Mouse (Mus musculus): ENCODE results near the gene Nxn. TPM values are rescaled to one million over a fixed set of nuclear protein-coding genes. Genes with fewer than 3 reads are reported as not detected.

The Nxn gene
- total RNA-seq, 2 experiments from 2014 or later = 26.3 to 37.3 TPM

- DNase-seq = no peak
- intact Hi-C loops (cut with DNase I) = loop anchor here (2.0 to 10.0 kb wide), 3 partner anchors 155 to 631 kb away; no protein-coding TSS in a partner anchor
Measured at GRCm38 (mm10) chr11:76405626-76406264, 6.8 kb upstream of the Nxn start.

- no peak for DNase-seq
- intact Hi-C loops (cut with DNase I) = loop anchor here (2.0 to 10.0 kb wide), 3 partner anchors 154 to 630 kb away; no protein-coding TSS in a partner anchor
Measured at GRCm38 (mm10) chr11:76405113-76405512, 6.2 kb upstream of the Nxn start.

DNA sequence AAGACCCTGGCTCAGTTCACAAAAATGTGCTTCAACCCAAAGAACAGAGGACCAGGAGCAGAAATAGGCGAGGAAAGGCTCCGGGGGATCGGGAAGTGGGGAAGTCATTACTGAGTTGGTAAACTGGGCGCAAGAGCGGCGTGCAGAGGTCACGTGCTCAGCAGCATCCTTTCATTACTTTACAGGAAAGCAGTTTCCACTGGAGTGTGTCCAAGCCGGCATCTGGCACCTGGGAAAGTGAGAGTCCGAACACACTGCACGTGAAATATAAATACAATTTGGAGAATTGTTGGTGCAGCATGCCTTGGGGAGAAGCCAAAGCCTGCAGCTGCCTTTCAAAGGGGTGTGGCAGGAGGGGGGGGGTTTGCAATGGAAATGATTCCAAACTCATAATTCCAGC lies 2.5 kb upstream of the Nxn start:
- intact Hi-C loops (cut with DNase I) = loop anchor here (10.0 kb wide), 2 partner anchors 317 to 627 kb away; no protein-coding TSS in a partner anchor
- DNase-seq = no peak

GRCm38 (mm10) chr11:76399587-76400330 lies 819 bp upstream of the Nxn start:
- no peak for DNase-seq
- intact Hi-C loops (cut with DNase I) = loop anchor here (1.0 to 10.0 kb wide), 5 partner anchors 82 to 625 kb away; no protein-coding TSS in a partner anchor

- DNase-seq = peak in 1 of 2 experiments; percentile 53
- intact Hi-C loops (cut with DNase I) = loop anchor here (5.0 kb wide), 2 partner anchors 81 to 126 kb away; no protein-coding TSS in a partner anchor
Measured at GRCm38 (mm10) chr11:76398312-76398797, 585 bp downstream of the Nxn start.

- intact Hi-C loops (cut with DNase I) = loop anchor here (5.0 kb wide), 2 partner anchors 80 to 125 kb away; no protein-coding TSS in a partner anchor
- DNase-seq = no peak
Measured at GRCm38 (mm10) chr11:76397650-76398311, 1.2 kb downstream of the Nxn start.

GRCm38 (mm10) chr11:76392996-76393395 lies 5.9 kb downstream of the Nxn start:
- intact Hi-C loops (cut with DNase I) = no loop called here
- DNase-seq = no peak

GRCm38 (mm10) chr11:76392532-76392931 lies 6.4 kb downstream of the Nxn start:
- intact Hi-C loops (cut with DNase I) = no loop called here
- no peak for DNase-seq

GRCm38 (mm10) chr11:76388711-76389110 lies 10.2 kb downstream of the Nxn start:
- no peak for DNase-seq
- intact Hi-C loops (cut with DNase I) = no loop called here

DNA sequence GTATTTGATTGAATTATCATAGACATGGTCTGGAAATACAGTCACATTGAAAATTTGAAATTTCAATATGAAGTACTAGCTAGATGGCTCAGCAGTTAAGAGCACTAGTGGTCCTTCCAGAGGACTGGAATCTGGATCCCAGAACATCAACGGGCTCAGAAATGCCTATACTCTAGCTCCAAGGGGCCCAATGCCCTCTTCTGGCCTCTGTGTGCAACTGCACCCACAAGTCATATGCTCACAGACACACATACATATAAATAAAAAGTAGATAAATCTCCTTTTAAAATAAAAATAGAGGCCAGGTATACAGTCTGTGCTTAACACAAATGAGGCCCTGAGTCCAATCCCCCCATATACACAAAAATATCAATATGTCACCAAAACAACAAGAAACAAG lies 11.8 kb downstream of the Nxn start:
- intact Hi-C loops (cut with DNase I) = no loop called here
- DNase-seq = no peak

DNA sequence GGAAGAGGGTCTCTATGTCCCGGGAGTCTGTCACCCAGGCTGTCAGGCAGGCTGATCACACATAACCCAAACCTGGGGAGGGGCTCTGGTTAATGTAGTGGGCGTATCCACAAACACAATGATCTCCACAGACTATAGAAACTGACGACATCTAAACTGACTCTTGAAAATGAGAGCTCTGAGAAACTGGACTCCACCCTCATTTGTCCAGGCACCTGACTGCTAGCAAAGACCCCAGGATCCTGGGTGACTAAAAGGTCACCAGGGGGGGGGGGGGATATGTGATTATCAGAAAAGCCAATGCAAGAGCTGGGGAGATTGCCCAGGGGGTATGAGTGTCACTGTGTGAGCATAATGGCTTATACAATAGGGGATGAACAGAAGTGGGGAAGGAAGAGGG lies 13.2 kb downstream of the Nxn start:
- no peak for DNase-seq
- intact Hi-C loops (cut with DNase I) = no loop called here

GRCm38 (mm10) chr11:76385017-76385416 lies 13.9 kb downstream of the Nxn start:
- intact Hi-C loops (cut with DNase I) = no loop called here
- no peak for DNase-seq

GRCm38 (mm10) chr11:76384307-76384706 lies 14.6 kb downstream of the Nxn start:
- intact Hi-C loops (cut with DNase I) = no loop called here
- no peak for DNase-seq

- intact Hi-C loops (cut with DNase I) = no loop called here
- no peak for DNase-seq
Measured at GRCm38 (mm10) chr11:76382711-76383324, 16.1 kb downstream of the Nxn start.

- DNase-seq = no peak
- intact Hi-C loops (cut with DNase I) = no loop called here
Measured at GRCm38 (mm10) chr11:76381201-76381885, 17.6 kb downstream of the Nxn start.

- intact Hi-C loops (cut with DNase I) = no loop called here
- DNase-seq = peak in 1 of 2 experiments; percentile 40
Measured at GRCm38 (mm10) chr11:76379921-76380544, 18.9 kb downstream of the Nxn start.

GRCm38 (mm10) chr11:76376425-76376824 lies 22.5 kb downstream of the Nxn start:
- intact Hi-C loops (cut with DNase I) = no loop called here
- no peak for DNase-seq

- intact Hi-C loops (cut with DNase I) = no loop called here
- DNase-seq = peak; percentile 56 to 62
Measured at GRCm38 (mm10) chr11:76374491-76375185, 24.3 kb downstream of the Nxn start.

DNA sequence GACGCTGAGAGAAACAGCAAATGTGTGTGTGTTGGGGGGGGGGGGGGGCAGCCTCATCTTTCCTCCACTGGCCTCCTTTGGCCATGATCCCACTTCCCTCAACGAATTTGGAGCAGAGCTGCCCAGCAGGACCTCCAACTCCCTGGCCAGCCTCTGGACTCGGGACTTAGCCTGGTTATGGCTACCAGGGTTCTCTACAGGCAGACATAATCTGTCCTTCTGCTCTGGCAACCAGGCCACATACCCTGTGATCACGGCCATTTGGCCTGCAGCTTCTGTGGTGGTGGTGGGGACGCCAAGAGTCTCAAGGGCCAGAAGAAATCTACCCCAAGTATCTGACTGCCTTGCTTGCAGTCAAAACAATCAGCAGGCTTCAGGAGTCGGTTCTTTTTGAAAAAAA lies 26.4 kb downstream of the Nxn start:
- DNase-seq = peak; percentile 38 to 55
- intact Hi-C loops (cut with DNase I) = no loop called here

All from gastrocnemius, postnatal 36 days (tissue).